Mouse (Mus musculus) naive thymus-derived CD4-positive, alpha-beta T cell, adult 2 months (primary cell): ENCODE measurements around the gene Schip1.

ENCODE experiments used
- DNase-seq: peaks from one replicate; pipeline ENCODE4 v3.0.0-alpha.2; 2011; ENCODE audit warnings: low read depth

The Schip1 gene

GRCm38 (mm10) chr3:68126284-68126856 is 61.8 kb downstream of the Schip1 start:
- DNase-seq: no peak

- no peak for DNase-seq
Measured at GRCm38 (mm10) chr3:68130386-68130785, 65.8 kb downstream of the Schip1 start.

DNA sequence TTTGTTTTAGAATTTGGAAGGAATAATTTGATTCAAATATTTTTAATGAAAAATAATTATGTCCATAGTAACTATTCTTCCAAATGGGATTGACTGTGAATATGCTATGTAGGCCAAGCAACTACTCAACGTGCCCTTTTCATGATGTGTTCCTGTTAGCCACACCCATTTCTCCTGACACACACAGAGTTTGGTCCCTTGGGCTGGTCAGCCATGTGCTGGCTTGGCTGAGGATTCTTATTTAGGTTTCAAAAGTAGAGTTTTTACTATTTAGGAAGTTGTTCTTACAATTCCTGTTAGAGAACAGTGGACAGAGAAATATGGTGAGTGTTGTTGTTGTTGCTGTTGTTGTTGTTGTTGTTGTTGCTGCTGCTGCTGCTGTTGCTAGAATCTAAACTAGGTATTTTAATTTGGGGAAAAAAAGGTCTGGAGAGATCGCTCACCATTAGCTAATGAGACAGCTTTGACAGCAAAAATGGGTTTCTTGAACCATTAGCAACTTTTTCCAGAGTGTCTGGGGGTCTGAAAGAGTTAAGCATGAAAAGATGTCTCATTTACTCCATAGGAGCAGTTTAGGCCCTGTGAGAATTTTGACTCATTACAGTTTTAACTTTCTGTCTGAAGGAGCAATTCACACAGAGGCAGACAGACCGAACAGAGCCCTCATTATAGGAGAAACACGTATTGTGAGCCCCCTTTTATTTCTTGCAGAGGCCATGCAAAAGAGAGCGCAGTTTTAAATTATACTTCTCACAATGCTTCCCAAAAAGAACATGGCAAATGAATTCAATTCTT is 74.4 kb downstream of the Schip1 start:
- no peak for DNase-seq

DNA sequence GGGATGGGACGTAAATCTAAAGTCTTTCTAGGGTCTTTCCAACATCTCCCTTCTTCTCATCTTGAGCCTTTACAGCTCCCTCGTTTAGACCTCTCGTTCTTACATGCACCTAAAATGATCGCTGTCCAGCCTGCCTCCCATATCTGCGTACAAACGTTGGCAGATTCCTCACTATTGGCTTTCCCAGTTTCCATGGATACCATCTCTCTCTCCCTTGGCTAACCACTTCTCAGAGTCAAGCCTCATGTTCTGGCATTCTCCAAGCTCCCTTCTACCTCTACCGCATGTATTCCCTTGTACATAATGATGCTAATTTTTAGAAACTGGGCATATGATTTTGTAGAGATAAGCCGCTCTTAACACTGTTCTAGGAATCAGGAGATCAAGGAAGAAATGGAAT is 86.1 kb downstream of the Schip1 start:
- DNase-seq: no peak

DNA sequence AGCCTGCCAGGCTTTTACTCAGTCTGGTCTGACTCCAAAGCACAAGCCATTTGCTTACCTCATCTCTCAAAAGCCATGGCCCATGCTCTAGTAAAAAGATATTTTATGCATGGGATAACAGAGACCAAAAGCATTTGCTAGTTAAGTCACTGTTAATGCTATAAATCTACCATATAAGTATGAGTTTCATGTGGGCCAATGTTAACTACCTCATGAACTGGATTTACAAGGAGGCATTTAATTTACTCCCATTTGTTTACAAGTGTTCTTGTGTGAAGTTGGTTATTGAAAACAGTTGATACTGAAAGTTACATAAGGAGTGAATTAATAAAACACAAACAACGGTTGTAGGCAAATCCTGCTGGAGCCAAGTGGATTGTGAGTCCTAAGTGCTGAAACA is 95.6 kb downstream of the Schip1 start:
- no peak for DNase-seq

- DNase-seq: no peak
Measured at GRCm38 (mm10) chr3:68160760-68161159, 96.2 kb downstream of the Schip1 start.

DNA sequence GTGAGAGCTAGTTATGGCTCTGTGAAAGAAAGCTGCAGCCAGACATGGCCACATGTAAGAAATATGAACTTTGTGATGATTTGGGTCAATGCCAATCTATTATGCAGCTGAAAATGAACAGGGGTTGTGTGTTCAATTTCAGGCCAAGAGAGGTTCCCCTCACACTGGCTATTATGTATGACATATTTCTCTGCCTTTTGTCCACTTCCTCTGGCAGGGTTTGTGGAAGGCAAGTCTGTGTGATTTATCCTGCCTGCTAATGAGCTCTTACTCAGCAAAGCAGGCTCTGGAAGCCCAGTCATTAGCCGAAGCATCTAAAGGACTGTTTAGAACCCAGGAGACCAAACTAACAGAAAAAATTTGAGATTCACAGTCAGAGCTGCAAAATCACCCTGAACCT is 113.6 kb downstream of the Schip1 start:
- no peak for DNase-seq

DNA sequence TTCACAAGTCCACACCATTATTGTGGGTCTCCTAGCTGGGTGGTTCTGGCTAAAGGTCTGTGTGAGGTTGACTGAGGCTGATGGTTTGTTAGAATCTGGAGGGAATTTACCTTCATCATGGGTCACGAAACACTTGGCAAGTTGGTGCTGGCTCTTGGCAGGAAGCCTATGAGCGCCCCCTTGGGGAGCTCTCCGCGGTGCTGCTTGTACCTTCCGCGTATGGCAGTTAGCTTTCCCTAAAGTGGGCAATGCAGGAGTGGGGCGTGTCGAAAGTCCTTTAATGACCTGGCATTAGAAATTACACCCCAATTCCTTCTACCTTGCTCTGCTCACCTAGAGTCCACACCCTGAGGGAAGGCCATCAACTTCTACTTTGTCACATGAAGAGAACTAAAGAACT is 122.9 kb downstream of the Schip1 start:
- no peak for DNase-seq

GRCm38 (mm10) chr3:68189100-68189499 is 124.5 kb downstream of the Schip1 start:
- no peak for DNase-seq

DNA sequence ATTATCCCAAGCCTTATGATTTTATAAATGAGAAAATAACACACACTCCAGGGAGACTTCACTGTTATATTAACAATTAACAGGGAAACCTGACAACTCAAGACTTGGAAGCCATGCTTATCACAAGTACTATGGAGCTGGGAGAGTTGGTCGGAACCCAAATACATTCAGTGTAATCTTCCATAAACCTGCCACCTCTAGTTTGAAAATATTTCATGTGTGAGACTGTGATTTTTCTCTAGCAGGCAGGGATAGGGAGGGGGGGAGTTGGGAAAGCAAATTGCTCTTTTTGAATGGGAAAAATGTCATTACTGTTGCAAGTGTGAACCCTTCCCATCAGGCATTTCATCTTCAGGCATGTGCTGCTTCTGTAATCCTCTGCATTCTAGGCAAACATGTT is 132.3 kb downstream of the Schip1 start:
- no peak for DNase-seq

DNA sequence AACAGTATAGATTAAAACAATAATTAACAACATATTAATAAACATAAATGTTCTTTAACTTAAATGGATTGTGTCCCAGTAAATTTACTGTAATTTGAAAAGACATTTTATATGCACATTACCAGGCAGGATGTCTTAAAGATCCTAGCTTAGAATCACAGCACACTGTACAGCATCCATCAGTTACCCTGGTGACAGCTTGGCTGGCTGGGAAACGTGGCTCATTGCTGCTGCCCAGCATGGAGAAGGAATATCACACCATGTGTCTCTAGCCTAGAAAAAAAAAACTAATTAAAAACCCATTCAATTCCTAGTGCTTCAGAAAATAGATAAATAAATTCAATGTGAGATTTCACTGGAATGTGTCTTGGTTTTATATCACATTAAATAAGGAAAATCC is 136.6 kb downstream of the Schip1 start:
- DNase-seq: no peak

- no peak for DNase-seq
Measured at GRCm38 (mm10) chr3:68202162-68202902, 137.7 kb downstream of the Schip1 start.

- no peak for DNase-seq
Measured at GRCm38 (mm10) chr3:68203934-68204467, 139.4 kb downstream of the Schip1 start.

GRCm38 (mm10) chr3:68210422-68210821 is 145.8 kb downstream of the Schip1 start:
- DNase-seq: no peak

GRCm38 (mm10) chr3:68221452-68221851 is 156.8 kb downstream of the Schip1 start:
- DNase-seq: no peak

DNA sequence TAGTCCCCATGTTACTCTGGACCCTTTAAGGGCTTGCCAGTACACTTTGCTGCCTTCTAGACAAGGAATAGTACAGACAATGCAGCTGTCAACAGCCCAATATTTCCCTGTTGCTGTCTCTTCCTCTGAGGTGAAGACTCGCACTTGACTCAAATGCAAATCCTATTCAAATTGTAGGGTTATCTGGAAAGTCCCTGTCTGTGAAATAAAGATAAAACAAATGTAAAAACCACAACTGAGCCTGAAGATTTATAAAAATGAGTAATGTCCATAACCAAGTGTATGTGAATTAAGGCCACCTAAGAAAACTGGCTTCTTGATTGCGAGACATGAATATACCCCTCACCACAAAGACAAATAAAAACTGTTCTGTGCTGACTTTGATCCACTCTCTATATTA is 175.3 kb downstream of the Schip1 start:
- DNase-seq: no peak

GRCm38 (mm10) chr3:68243239-68243638 is 178.6 kb downstream of the Schip1 start:
- no peak for DNase-seq

GRCm38 (mm10) chr3:68246154-68246553 is 181.6 kb downstream of the Schip1 start:
- DNase-seq: no peak

DNA sequence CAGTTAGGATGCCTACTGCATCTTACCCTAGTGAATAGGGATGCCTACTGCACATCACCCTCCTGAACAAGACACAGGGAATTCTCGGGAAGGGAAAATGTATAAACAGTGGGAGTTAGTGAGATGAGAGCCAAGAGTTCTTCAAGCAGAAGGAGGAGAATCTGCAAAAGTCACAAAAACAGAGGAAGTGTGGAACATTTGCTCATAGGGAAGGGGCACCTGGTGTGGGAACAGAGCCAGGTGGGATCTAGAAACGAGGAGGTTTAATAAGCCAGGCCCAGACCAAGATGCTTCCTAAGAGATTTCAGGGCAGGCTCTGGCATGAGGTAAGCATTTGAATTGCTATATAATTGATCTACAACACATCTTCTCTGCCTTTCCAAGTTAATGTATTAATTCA is 186.0 kb downstream of the Schip1 start:
- no peak for DNase-seq

GRCm38 (mm10) chr3:68252335-68252734 is 187.7 kb downstream of the Schip1 start:
- DNase-seq: no peak

DNA sequence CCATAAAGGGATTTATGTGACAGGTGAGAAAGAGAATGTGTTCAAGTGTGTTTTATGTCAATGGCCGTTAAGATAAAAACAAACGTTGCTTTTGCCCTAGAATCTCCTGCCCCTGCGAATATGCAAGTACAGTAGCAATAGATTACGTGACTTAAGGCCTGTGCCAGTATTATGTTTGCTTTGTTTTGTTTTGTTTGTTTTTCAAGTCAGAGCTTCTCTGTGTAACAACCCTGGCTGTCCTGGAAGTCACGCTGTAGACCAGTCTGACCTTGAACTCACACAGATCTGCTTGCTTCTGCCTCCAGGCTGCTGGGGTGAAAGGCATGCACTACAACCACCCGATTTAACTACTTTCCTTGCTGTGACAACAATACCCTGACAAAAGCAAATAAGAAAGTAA is 197.7 kb downstream of the Schip1 start:
- DNase-seq: no peak

- DNase-seq: no peak
Measured at GRCm38 (mm10) chr3:68267905-68268304, 203.3 kb downstream of the Schip1 start.

DNA sequence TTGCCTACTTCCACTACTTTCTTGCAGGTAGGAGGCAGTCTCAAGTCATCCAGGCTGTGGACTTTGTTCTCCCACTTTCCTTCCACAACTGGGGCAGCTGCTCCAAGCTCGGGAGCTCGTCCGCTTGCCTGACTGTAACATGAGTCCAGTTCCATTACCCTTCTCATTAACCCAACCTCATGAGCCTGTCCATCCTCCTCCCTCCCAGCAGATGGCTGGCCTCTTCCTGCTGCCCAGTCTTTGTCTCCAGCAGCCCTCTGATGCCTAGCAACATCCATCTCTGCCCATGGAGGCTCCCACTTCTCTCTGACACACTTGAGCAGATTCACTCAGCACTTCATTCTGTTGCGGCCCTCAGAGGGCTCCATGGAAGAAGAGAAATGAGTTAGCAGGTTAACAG is 204.6 kb downstream of the Schip1 start:
- DNase-seq: no peak
